Mouse (Mus musculus) hindbrain, embryonic 16.5 days (tissue): ENCODE measurements around the gene Gpank1. TPM values are rescaled to one million over a fixed set of nuclear protein-coding genes. Genes with fewer than 3 reads are reported as not detected.

Experiments
- ATAC-seq: fragments of 200-750 bp; cut with Nextera tagmentation; 2 replicates; pipeline ENCODE4 v1.8.0; 2017; ENCODE audit warnings: moderate TSS enrichment, moderate library complexity
- H3K27ac ChIP-seq: fragments of 300-500 bp; sonication (generic); 2 replicates; pipeline ENCODE4 v1.5.1; 2014; ENCODE audit warnings: low read depth, mild to moderate bottlenecking, control low read depth, low read length, moderate library complexity
- H3K27me3 ChIP-seq: fragments of 300-500 bp; sonication (generic); replicated peaks from 2 replicates; pipeline ENCODE4 v1.6.1; 2014; ENCODE audit warnings: low read length; ENCODE audit not compliant: control insufficient read depth, insufficient read depth
- H3K36me3 ChIP-seq: fragments of 300-500 bp; sonication (generic); 2 replicates; pipeline ENCODE4 v1.6.1; 2014; ENCODE audit warnings: mild to moderate bottlenecking, low read length, moderate library complexity, mixed read lengths; ENCODE audit not compliant: control insufficient read depth, insufficient read depth
- H3K4me1 ChIP-seq: fragments of 300-500 bp; sonication (generic); 2 replicates; pipeline ENCODE4 v1.6.1; 2014; ENCODE audit warnings: low read depth, low read length; ENCODE audit not compliant: control insufficient read depth, insufficient read depth
- H3K4me2 ChIP-seq: fragments of 300-500 bp; sonication (generic); 2 replicates; pipeline ENCODE4 v1.6.1; 2014; ENCODE audit warnings: mild to moderate bottlenecking, low read length, control low read depth, moderate library complexity
- H3K4me3 ChIP-seq: fragments of 300-500 bp; sonication (generic); 2 replicates; pipeline ENCODE4 v1.5.1; 2014; ENCODE audit warnings: mild to moderate bottlenecking, low read length, control low read depth, moderate library complexity
- H3K9ac ChIP-seq: fragments of 300-500 bp; sonication (generic); 2 replicates; pipeline ENCODE4 v1.6.1; 2014; ENCODE audit warnings: low read depth, mild to moderate bottlenecking, control low read depth, low read length, moderate library complexity
- H3K9me3 ChIP-seq: fragments of 300-500 bp; sonication (generic); 2 replicates; pipeline ENCODE4 v1.6.1; 2014; ENCODE audit warnings: mild to moderate bottlenecking, low read length, moderate library complexity; ENCODE audit not compliant: control insufficient read depth
- WGBS: fragments of 180-500 bp; shearing (Covaris S2); extraction: QIAGEN DNeasy Blood & Tissue Kit; methylation state at CpG from one replicate; pipeline ENCODE4 v1.1.7; 2014; 5-methylcytosine and 5-hydroxymethylcytosine counted together
- polyA plus RNA-seq: library from polyadenylated mRNA; unstranded; fragments of >200 nt; fragmentation: Nextera tagmentation; extraction: Ambion mirVana; gene quantifications from 2 replicates; pipeline ENCODE4 v1.2.1, GENCODE M21; 2015

Gene Gpank1
- polyA plus RNA-seq, 1 experiment from 2014 or later = 20.7 TPM

DNA sequence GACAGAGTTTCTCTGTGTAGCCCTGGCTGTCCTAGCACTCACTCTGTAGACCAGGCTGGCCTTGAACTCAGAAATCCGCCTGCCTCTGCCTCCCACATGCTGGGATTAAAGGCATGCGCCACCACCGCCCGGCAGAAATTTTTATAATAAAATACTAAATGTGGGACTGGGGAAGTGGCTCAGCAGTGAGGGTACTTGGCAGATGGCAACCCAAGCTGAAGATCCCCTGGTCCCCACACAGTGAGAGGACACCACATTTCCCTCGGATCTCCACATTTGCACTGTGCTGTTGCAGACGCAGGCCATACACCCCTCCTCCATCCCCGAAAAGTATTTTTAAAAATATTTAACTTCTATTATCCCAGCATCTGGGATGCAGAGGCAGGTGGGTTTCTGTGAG lies 12.3 kb downstream of the Gpank1 start:
- no peak overlapping the region for H3K4me3 ChIP-seq
- H3K27me3 ChIP-seq = no peaks in the 10 kb centered on the region
- H3K36me3 ChIP-seq = no peaks in the 10 kb centered on the region
- H3K4me1 ChIP-seq = peaks cover 18% of the 10 kb centered on the region
- no peak for ATAC-seq
- no peak overlapping the region for H3K4me2 ChIP-seq
- 93% methylated on average over 7 of the region's 7 CpGs for WGBS
- no peak overlapping the region for H3K27ac ChIP-seq
- H3K9me3 ChIP-seq = no peaks in the 10 kb centered on the region
- H3K9ac ChIP-seq = no peak overlapping the region

DNA sequence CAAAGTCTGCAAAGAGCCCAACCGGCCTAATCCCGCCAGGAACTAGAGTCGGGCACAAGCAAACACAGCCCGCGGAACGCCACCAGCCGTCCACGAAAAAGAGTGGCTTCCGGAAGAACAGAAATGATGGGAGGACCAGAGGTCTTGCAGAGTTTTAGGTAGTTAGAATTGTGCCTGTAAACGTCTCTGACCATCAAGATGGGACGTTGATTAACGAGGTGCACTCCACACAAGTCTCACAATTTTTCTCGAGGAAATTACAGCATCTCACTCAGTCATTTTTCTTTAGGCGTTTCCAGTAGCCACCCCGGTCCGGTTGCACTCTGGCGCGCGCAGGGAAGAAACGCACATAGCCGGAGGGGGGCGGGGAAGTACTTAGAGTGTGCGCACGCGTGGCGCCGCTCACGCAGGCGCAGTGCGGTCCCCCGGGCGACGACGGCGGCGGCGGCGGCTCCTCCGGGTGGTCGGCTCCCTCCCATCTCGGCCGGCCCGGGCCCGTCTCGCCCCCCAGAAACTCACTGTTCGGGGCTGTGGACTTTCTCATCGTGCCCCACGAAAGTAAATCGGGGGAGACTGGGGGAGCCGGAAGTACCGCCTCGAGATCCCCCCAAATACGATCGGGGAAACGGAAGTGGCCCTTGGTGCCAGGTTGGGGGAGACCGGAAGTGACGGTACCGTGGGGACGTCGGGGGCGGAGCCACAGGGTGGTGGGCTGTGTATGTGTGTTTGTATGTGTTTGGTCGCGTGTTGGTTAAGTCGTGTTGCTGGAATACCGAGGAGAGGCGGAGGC lies 13.7 kb downstream of the Gpank1 start, which contains the start of gene Bag6:
Bag6 (plus strand) TSS at position 378 of the 790 bp plus-strand sequence.
- Histone ChIP-seq H3K36me3 (peaks cover 8% of the 10 kb centered on the region), H3K27ac (peak within 1 kb of the TSS; percentile 92), H3K4me1 (peaks cover 16% of the 10 kb centered on the region), H3K9ac (peak within 1 kb of the TSS; percentile 71), H3K4me2 (peak within 1 kb of the TSS; percentile 78), H3K27me3 (no peaks in the 10 kb centered on the region), H3K9me3 (no peaks in the 10 kb centered on the region), H3K4me3 (peak within 1 kb of the TSS; percentile 72)
- under 1% methylated on average over 66 of the region's 66 CpGs for WGBS
- ATAC-seq = peak; percentile 96

DNA sequence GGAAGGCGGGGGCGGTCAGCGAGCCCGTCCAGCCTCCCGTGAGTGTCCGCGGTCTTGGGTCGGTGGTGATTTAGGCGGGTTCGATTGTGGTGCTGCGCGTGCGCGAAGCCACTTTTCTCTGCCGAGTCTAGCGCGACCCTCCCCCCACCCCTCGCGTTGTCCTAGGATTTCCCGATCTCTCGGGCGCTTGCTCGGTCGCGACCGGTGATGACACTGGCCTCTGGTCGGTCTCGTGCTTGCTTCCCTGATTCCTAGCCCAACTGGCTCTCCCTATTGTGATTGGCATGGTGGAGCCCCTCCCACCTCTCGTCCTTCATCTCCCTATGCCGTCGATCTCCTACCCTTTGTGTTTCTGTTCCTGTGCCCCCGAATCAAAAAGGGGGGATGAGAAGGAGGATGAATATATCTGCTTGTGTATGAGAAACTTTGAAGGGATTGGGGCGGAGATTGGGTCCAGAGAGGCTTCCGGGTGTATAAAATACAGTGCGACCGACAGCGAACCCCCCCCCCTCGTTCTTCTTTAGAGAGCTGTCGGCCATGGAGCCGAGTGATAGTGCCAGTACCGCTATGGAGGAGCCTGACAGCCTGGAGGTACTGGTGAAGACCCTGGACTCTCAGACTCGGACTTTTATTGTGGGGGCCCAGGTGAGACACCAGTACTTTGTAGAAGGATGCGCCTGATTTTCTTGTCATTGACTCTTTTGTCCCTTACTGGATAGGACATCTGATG lies 14.5 kb downstream of the Gpank1 start:
- ATAC-seq = peak; percentile 62
- WGBS = under 1% methylated on average over 42 of the region's 43 CpGs

DNA sequence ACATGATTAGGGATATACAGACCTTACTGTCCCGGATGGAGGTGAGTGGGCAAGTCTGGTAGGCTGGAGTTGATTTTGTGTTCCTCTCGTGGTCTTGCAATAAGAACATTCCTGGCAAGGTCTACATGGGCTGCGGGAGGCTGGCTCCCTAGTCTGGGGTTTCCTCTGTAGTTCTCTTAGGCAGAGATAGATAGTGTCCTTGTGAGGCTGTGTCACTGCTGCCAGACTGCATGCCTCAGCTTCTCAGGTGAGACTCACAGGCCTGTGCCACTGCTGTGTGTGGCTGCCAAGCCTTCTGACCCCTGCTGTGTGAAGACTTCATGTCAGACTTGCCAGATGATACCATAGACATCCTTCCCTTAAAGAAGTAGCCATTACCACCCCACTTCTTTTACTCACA lies 18.0 kb downstream of the Gpank1 start:
- H3K9ac ChIP-seq = no peak overlapping the region
- peaks cover 16% of the 10 kb centered on the region for H3K4me1 ChIP-seq
- H3K9me3 ChIP-seq = peaks cover 3% of the 10 kb centered on the region; the same call in 1 of the 2 replicates
- peaks cover 49% of the 10 kb centered on the region for H3K36me3 ChIP-seq
- H3K4me2 ChIP-seq = no peak overlapping the region
- no peak overlapping the region for H3K27ac ChIP-seq
- no peak overlapping the region for H3K4me3 ChIP-seq
- H3K27me3 ChIP-seq = no peaks in the 10 kb centered on the region
- no peak for ATAC-seq
- WGBS = 86% methylated on average over 3 of the region's 3 CpGs

More for the DNA sequence above, 14.5 kb downstream of the Gpank1 start:
- Histone ChIP-seq H3K4me2 (peak overlapping the region; percentile 78), H3K4me1 (peaks cover 16% of the 10 kb centered on the region), H3K9me3 (no peaks in the 10 kb centered on the region), H3K27ac (peak overlapping the region; percentile 92), H3K9ac (peak overlapping the region; percentile 71), H3K36me3 (peaks cover 15% of the 10 kb centered on the region), H3K27me3 (no peaks in the 10 kb centered on the region), H3K4me3 (peak overlapping the region; percentile 72)

DNA sequence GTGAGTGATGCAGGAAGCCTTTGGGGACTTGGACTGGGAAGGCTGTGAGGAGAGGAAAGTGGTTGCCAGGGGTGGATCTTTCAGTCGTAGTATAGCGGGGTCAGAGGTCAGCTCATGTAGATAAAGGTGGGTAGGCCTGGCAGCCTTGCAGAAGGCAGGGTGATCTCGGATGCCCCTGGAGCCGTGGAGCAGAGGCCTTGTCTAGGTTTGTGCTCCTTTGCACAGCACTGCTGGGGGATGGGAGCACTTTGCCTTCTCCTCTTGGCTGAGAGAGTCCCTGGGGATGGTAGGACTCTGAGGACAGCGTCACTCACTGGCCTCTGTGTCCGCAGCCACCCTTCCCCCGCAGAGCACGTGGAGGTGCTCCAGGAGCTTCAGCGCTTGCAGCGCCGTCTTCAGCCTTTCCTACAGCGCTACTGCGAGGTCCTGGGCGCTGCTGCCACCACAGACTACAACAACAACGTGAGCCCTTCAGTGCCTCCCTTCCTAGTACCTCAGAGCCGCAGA lies 19.3 kb downstream of the Gpank1 start:
- Histone ChIP-seq H3K4me2 (no peak overlapping the region), H3K27me3 (no peaks in the 10 kb centered on the region), H3K4me1 (peaks cover 16% of the 10 kb centered on the region), H3K9me3 (peaks cover 3% of the 10 kb centered on the region; the same call in 1 of the 2 replicates), H3K9ac (no peak overlapping the region), H3K36me3 (peaks cover 62% of the 10 kb centered on the region), H3K27ac (no peak overlapping the region), H3K4me3 (no peak overlapping the region)
- ATAC-seq = no peak
- 75% methylated on average over 16 of the region's 16 CpGs for WGBS

DNA sequence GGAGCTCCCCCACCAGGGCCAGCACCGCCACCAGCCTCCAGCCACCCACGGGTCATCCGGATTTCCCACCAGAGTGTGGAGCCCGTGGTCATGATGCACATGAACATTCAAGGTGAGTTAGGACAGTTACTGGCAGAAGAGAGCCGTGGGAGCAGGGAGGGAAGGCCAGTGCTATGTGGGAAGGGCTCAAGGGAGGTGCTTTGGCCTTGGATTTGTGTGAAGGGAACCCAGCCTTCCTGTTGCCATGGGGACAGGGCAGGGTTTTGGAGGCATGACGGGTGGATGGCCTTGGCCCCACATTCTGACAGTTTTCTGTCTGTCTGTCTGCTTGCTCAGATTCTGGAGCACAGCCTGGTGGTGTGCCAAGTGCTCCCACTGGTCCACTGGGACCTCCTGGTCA lies 20.7 kb downstream of the Gpank1 start:
- WGBS = 94% methylated on average over 6 of the region's 6 CpGs
- Histone ChIP-seq H3K4me3 (no peak overlapping the region), H3K4me1 (peaks cover 8% of the 10 kb centered on the region), H3K27ac (no peak overlapping the region), H3K9me3 (peaks cover 3% of the 10 kb centered on the region; the same call in 1 of the 2 replicates), H3K4me2 (no peak overlapping the region), H3K36me3 (peaks cover 76% of the 10 kb centered on the region), H3K27me3 (no peaks in the 10 kb centered on the region), H3K9ac (no peak overlapping the region)
- no peak for ATAC-seq

DNA sequence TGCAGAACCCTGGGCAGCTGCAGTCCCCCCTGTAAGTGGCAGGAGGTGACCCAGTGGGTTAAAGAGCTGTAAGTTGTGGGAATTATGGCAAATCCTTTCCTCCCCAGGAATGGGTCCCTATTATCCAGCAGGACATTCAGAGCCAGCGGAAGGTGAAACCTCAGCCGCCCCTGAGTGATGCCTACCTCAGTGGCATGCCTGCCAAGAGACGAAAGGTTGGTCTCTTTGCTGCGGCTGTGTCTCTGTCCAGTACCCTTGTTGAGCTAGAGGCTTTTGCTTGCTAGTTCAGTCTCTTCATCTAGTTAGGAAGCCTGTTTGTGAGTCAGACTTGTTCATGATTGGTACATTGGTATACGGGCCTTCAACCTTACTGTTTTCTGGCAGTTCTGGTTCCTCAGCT lies 24.9 kb downstream of the Gpank1 start:
- Histone ChIP-seq H3K36me3 (peaks cover 90% of the 10 kb centered on the region), H3K27me3 (no peaks in the 10 kb centered on the region), H3K9ac (no peak overlapping the region), H3K4me2 (no peak overlapping the region), H3K4me1 (no peaks in the 10 kb centered on the region), H3K27ac (no peak overlapping the region), H3K4me3 (no peak overlapping the region), H3K9me3 (peaks cover 3% of the 10 kb centered on the region; the same call in 1 of the 2 replicates)
- no peak for ATAC-seq
- WGBS = 90% methylated on average over 5 of the region's 5 CpGs

DNA sequence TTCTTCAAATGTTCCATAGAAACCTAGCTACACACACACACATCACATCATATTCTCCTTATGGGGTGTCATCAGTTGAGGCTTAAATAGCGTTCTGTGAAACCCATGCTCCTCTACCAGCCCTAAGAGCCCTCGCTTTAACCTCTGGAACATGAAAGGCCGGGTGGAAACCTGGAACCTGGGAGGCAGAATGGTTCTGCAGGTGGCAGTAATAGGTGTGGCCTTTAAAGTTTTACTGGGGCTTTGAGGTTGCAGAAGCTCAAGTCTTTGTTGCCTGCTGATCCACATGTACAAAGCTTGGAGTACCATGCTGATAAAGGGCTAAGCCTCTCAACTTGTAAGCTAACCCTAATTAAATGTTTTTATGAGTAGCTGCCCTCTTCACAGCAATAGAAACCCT lies 26.1 kb downstream of the Gpank1 start:
- Histone ChIP-seq H3K4me2 (no peak overlapping the region), H3K36me3 (peaks cover 88% of the 10 kb centered on the region), H3K27ac (no peak overlapping the region), H3K9me3 (peaks cover 3% of the 10 kb centered on the region; the same call in 1 of the 2 replicates), H3K27me3 (no peaks in the 10 kb centered on the region), H3K4me3 (no peak overlapping the region), H3K9ac (no peak overlapping the region), H3K4me1 (no peaks in the 10 kb centered on the region)
- no peak for ATAC-seq
- WGBS = 63% methylated on average over 3 of the region's 3 CpGs
